Mouse (Mus musculus): ENCODE measurements around the gene Fndc3b. TPM values are rescaled to one million over a fixed set of nuclear protein-coding genes. Genes with fewer than 3 reads are reported as not detected.

The Fndc3b gene
- total RNA-seq, 2 experiments from 2014 or later, result 24.0 TPM

DNA sequence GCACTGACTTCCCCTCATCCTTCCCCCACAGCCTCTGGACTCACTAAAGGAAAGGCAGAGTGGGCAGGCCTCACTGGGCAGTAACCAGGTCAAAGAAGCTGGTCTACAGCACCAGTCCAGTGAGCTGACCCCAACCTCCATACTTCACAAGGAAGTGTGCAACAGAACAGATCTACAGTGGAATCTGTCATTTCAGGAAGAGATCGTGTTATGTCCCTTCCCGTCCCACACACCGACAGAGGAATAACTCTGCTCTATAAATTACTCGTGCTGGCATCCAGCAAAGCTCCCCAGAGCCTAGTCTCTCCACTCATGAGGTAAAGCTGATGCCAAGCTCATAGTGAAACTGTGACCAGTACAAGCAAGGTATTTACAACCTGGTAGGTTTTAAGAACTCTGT is 27.7 kb downstream of the Fndc3b start:
- no peak for DNase-seq (ENCODE audit: low spot score in 2 of 2)

DNA sequence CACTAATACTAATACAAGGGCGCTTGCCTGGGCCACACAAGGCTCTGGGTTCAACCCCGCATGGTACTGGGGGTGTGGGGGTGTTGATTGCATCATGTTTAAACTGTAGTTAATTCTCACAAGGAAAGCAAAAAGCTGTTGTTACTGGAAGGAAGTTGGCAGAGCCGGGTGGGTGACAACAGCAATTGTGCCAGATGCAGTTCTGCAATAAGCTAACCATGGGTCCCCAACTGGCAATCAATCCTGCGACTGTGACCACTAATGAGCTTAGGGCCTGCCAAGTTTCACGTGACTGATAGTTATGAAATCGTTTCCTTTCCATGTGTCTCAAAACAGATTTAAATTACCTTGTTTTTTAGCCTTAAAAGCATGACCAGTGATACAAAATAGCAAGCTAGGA is 33.5 kb downstream of the Fndc3b start:
- DNase-seq (ENCODE audit: low spot score in 2 of 2), result no peak

DNA sequence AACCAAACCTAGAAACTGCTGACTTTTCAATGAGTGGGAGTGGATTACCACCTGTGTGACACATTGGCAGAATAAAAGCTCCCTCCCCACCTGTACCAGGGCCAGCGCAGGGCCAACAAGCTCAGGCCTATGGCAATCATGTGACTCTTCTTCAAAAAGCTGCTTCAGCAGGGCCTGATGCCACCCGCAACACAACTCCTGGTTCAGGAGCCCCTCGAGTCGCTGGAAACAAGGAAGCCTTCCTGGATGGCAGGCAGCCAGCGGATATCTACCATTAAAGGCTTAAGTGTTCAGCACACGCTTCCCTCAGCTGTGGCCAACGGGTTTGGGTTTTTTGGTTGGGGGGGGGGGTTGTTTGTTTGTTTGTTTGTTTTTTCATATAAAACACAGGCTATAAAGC is 37.4 kb downstream of the Fndc3b start:
- DNase-seq (ENCODE audit: low spot score in 2 of 2), result no peak

GRCm38 (mm10) chr3:27670416-27670815 is 40.7 kb downstream of the Fndc3b start:
- no peak for DNase-seq (ENCODE audit: low spot score in 2 of 2)

DNA sequence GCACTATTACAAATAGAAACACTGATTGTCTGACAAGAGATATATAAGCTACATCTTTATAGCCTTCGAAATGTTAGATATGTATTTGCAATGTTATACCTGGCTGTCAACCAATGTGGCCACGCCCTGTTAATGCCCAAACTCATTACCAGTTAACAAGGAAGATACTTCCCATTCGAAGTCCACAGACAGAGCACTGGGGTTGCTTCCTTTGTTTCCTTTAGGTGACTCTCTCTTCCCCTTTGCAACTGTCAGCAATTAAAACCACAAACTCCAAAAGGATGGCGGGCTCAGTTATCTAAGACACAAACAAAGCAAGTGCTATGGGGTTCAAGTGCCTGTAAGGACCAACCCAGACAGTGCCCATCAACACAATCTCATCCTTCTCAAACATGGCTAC is 43.8 kb downstream of the Fndc3b start:
- no peak for DNase-seq (ENCODE audit: low spot score in 2 of 2)

GRCm38 (mm10) chr3:27665338-27665737 is 45.8 kb downstream of the Fndc3b start:
- DNase-seq (ENCODE audit: low spot score in 2 of 2), result no peak

- no peak for DNase-seq (ENCODE audit: low spot score in 2 of 2)
These were observed 47.9 kb downstream of the Fndc3b start for GRCm38 (mm10) chr3:27663221-27663620.

DNA sequence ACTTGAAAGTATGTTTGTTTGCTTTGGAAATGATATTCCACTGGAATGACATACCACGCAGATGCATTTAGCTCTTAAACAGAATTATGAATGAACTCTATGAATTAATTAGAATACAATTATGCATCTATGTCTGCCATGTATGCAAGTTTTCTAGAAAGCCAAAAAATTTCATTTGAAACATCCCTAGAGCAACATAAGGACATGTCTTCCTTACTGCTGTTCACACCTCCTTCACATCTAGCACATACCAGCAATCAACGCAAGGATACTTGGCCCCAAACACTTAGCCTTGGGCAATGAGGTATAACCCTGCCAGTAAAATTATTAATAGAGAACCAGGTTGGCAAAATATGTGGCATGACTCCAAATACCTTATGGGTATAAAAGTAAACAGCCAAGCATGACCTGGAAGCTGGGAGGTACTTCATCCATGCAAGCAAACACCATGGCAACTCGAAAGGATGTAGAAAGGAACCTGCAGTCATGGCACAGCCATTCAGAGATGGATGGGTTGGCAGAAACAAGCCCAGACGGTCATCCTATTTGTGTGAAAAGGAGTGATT is 52.8 kb downstream of the Fndc3b start:
- no peak for DNase-seq (ENCODE audit: low spot score in 2 of 2)

- no peak for DNase-seq (ENCODE audit: low spot score in 2 of 2)
These were observed 54.2 kb downstream of the Fndc3b start for GRCm38 (mm10) chr3:27656764-27657390.

DNA sequence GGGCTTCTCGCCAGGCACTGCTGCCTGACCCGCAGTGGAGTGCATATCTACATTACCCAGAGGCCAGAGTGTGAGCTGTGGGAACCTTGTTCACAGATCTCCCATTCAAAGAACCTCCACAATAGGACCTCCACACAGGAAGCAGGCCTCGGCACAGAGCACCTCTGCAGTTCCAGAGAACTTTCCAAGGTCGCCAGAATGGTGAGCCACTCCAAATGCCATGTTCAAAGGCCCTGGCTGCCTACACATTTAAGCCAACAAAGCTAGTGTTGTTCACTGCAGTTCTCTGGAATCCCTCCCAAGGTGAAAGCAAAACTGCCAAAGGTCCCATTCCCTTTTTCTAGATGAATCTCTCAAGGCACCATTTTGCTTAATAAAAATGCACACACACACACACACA is 55.4 kb downstream of the Fndc3b start:
- DNase-seq (ENCODE audit: low spot score in 2 of 2), result no peak

GRCm38 (mm10) chr3:27655042-27655441 is 56.1 kb downstream of the Fndc3b start:
- DNase-seq (ENCODE audit: low spot score in 2 of 2), result no peak

GRCm38 (mm10) chr3:27652451-27653011 is 58.6 kb downstream of the Fndc3b start:
- DNase-seq (ENCODE audit: low spot score in 2 of 2), result no peak

DNA sequence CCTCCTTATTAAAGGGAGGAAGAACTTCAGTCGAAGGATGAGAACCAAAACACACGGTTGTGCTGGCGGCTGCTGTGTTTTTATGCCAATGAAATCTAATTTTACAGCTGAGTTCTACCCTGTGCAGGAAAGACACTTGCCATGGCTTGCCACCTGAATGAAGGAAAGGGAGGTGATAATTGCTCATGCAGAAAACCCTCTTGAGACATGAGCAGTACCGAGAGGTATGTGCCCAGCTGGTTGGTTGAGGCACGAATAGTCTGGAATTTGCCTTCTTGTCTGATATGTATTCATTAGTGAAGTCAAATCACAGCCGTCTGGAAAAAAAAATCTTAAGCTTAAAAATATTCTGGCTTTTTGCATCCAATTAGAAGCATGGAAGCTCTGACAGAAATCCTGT is 59.4 kb downstream of the Fndc3b start:
- no peak for DNase-seq (ENCODE audit: low spot score in 2 of 2)

DNA sequence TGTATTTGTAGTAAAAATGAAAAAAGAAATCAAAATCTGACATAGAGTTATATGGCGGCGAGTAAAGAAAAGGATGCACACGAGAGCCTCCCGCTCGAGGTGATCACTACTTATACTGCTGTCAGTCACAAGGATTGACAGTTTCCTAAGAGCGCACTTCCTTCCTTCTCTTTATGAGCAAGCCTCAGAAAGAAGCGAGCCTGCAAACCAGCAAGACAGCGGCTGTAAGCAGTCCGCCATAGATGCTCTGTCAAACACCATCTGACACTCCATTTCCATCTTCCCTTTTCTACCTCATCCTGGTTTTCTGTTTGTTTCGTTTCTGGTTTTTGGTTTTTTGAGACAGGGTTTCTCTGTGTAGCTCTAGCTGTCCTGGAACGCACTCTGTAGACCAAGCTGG is 61.0 kb downstream of the Fndc3b start:
- no peak for DNase-seq (ENCODE audit: low spot score in 2 of 2)

GRCm38 (mm10) chr3:27649316-27649715 is 61.8 kb downstream of the Fndc3b start:
- no peak for DNase-seq (ENCODE audit: low spot score in 2 of 2)

DNA sequence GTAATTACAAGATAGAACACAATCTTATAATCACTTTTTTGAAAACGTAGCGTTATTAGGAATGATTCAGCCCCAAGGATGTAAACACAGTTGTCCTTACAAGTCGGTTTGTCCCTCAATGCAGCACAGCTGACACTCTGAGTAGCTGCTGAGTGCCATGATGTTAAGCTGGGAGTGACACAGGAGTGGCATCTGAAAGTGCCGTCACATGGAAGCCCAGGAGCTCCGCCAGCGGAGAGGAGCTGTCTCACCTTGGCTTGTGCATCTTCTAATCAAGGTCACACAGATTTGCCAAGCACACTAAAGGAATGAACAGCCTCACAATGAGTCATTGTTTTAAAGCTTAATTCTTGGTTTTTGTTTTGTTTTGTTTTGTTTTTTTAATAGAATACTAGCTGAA is 68.7 kb downstream of the Fndc3b start:
- no peak for DNase-seq (ENCODE audit: low spot score in 2 of 2)

GRCm38 (mm10) chr3:27639701-27640100 is 71.4 kb downstream of the Fndc3b start:
- no peak for DNase-seq (ENCODE audit: low spot score in 2 of 2)

- DNase-seq (ENCODE audit: low spot score in 2 of 2), result no peak
These were observed 74.0 kb downstream of the Fndc3b start for GRCm38 (mm10) chr3:27637046-27637661.

DNA sequence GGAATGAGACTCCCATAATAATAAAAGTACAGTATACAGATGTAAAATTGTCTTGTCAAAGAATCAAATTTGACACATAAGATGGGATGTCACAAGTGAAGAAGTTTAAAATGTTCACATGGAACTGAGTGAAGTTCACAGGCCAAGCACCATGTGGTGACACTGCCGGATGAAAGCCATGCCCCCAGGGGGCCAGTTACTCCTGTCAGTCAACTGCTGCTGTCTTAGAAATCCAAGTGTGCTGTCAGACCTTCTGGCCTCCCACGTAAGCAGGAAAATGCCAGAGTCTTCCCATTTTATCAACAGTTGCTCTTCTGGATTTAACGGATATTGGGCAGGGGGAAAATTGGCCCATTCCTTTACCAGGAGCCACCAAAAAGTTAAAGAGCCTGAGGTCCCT is 75.3 kb downstream of the Fndc3b start:
- DNase-seq (ENCODE audit: low spot score in 2 of 2), result no peak

GRCm38 (mm10) chr3:27632880-27633279 is 78.2 kb downstream of the Fndc3b start:
- DNase-seq (ENCODE audit: low spot score in 2 of 2), result no peak

DNA sequence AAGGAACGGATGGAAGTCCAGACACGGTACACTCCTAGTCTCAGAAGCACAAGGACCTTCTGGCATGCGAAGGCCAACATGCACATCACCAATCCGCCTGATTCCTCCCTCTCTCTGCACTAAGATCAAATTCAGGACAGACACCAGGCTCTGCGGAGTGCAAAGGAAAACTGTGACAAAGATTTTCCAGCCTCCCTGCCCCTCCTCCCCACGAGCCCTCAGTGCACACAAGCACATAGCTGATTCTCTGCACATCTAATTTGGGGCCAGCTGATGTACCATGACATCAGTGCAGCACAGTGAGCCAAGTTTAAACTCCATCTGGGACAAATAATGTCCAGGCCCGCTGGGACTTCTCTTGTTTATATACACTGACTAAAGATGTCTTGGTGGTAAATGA is 80.0 kb downstream of the Fndc3b start:
- peak in 1 of 2 experiments; percentile 22 for DNase-seq (ENCODE audit: low spot score in 2 of 2)

GRCm38 (mm10) chr3:27629716-27630115 is 81.4 kb downstream of the Fndc3b start:
- no peak for DNase-seq (ENCODE audit: low spot score in 2 of 2)

DNA sequence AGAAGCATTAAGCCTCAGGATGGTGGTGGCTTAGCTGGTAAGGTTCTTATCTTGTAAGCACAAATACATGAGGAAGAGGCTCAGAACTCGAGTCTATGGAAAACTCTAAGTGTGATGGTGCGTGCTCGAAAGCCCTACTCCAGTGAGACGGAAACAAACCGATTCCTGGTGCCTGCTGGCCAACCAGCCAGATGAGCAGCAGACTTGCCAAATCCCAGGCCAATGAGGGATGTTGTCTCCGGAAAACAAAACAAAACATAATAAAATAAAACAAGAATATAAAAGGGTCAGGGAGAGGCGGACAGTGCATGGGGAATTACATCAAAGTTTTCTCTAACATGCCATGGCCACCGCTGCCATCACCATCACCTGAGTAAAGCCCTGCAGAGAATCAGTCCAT is 84.8 kb downstream of the Fndc3b start:
- DNase-seq (ENCODE audit: low spot score in 2 of 2), result no peak

Measured in left cerebral cortex, adult 18-20 months (tissue).